Mouse (Mus musculus): ENCODE data around the gene Mok. TPM values are rescaled to one million over a fixed set of nuclear protein-coding genes. Genes with fewer than 3 reads are reported as not detected.

Gene Mok
- 13.4 and 14.2 TPM in 2 replicates for polyA plus RNA-seq (2014; fragmentation: Nextera tagmentation; extraction: Ambion mirVana)

DNA sequence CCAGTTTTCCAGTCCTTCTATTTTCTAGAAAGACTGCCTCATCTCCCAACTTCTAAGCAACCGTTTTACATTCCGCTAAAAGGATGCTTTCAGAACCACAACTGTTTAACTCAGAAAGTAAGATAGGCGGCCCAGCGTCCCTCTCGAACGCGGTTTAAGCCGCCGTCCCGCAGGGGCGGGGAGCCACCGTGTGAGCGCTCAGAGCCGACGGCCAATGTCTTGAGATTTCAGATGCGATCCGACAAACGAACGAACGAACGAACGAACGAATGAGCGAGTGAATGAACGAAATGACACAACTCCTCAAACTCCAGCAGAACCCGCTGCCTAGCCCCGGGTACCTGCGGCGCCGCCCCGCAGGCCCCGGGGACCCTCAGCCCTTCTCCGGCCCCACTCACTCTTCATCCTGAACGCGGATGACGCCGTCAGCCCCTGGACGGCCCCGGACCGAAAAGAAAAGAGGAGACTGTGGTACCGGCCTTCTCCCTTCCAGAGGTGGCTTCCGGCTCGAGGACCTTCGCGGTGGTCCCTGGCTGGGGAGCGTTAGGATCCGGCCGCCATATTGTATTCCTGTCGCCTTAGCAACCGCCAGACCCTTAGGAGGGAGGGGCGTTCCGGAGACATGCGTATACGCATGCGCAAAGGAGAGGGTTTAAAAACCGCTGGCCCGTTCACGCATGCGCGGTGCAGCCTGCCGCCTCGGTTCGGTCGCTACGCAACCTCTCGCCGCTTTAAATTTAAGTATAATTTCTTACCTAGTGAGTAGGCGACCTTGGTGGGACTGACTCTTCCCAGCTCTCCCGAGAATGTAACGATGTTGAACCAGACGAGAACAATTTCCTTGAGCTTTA lies at the start of gene Mok:
Gene Mok, minus strand, starts transcription at position 592 of the 851 bp plus-strand sequence.
- H3K4me2 ChIP-seq (ENCODE audit: low read depth, low read length) = peak within 1 kb of the TSS; percentile 53
- peak; percentile 85 for ATAC-seq (ENCODE audit: low read depth)
- peak within 1 kb of the TSS; percentile 49; the same call in 1 of the 2 replicates for H3K27ac ChIP-seq (ENCODE audit: low read depth, low read length)
- no peaks in the 10 kb centered on the region; the same call in 1 of the 2 replicates for H3K27me3 ChIP-seq (ENCODE audit: control insufficient read depth, insufficient read depth, low read length)
- peak within 1 kb of the TSS; percentile 45 for H3K9ac ChIP-seq (replicated peaks; ENCODE audit: low read depth, low read length)
- H3K4me3 ChIP-seq (ENCODE audit: low read depth, low read length) = peak within 1 kb of the TSS; percentile 65
- H3K9me3 ChIP-seq (ENCODE audit: control insufficient read depth, low read length) = no peaks in the 10 kb centered on the region
- H3K36me3 ChIP-seq (ENCODE audit: control insufficient read depth, insufficient read depth, low read length) = no peaks in the 10 kb centered on the region
- peaks cover 11% of the 10 kb centered on the region; the same call in 1 of the 2 replicates for H3K4me1 ChIP-seq (ENCODE audit: control insufficient read depth, insufficient read depth, low read length)
- under 1% methylated on average over 67 of the region's 71 CpGs for WGBS

DNA sequence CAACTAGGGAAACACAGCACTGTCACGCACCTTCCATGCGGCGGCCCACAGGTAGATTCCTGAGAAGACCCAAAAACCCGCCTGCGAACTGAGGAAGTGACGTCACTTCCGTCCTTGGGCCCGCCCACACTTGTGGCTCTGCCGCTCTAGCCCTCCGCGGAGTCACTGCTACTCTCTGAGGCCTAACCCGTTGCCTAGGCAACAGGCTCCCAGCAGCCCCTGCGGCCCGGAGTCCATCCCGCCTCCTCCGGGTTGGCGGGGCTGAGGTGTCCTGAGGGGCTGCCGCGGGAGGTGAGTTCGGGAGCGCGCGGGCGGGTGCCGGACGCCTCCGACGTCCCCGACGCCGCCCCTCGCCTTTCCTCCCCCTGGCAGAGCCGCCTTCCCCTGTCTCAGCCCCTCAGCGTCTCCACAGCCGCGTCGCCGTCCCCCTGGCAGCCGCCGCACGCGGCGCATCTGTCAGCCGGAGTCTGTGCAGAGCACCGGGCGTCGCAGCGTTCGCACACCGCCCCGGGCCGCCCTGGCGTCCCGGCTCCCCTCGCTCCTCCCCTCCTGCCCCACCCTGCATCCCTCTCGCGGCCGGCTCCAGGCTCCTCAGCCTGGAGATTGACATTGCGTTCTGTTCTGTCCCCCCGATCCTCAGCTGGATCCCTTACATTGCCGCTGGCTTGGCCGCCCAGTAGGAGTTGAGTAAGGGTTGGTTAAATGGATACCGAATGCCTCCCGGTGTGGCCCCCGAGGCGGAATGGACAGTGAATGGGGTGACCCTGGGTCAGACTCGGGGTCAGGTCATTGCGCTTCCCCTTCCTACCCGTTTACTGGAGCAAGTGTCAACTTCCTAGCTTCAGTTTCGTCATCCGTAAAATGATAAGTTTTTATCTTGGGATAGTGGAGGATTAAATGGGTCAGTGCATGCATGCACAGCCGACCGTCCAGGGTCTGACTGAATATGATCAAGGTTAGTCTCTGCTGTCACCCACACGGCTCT lies 48.6 kb upstream of the Mok start, which contains the start of the genes Cinp and Tecpr2:
Gene Cinp, minus strand, starts transcription at position 110 of the 985 bp plus-strand sequence.
Gene Tecpr2, plus strand, starts transcription at position 229 of the 985 bp plus-strand sequence.
- H3K9ac ChIP-seq (replicated peaks; ENCODE audit: low read depth, low read length) = peak within 1 kb of the TSS; percentile 72
- under 1% methylated on average over 71 of the region's 74 CpGs for WGBS
- no peaks in the 10 kb centered on the region for H3K9me3 ChIP-seq (ENCODE audit: control insufficient read depth, low read length)
- no peaks in the 10 kb centered on the region for H3K36me3 ChIP-seq (ENCODE audit: control insufficient read depth, insufficient read depth, low read length)
- H3K27ac ChIP-seq (ENCODE audit: low read depth, low read length) = peak within 1 kb of the TSS; percentile 88
- H3K4me2 ChIP-seq (ENCODE audit: low read depth, low read length) = peak within 1 kb of the TSS; percentile 96
- ATAC-seq (ENCODE audit: low read depth) = peak; percentile 99
- peaks cover 15% of the 10 kb centered on the region for H3K4me1 ChIP-seq (ENCODE audit: control insufficient read depth, insufficient read depth, low read length)
- no peaks in the 10 kb centered on the region for H3K27me3 ChIP-seq (ENCODE audit: control insufficient read depth, insufficient read depth, low read length)
- peak within 1 kb of the TSS; percentile 45 for H3K4me3 ChIP-seq (ENCODE audit: low read depth, low read length)

GRCm38 (mm10) chr12:110888606-110889005 lies 47.9 kb upstream of the Mok start:
- ATAC-seq (ENCODE audit: low read depth) = no peak; the same call in none of the 2 replicates
- no peaks in the 10 kb centered on the region for H3K9me3 ChIP-seq (ENCODE audit: control insufficient read depth, low read length)
- WGBS = under 1% methylated on average over 25 of the region's 25 CpGs
- no peaks in the 10 kb centered on the region for H3K36me3 ChIP-seq (ENCODE audit: control insufficient read depth, insufficient read depth, low read length)
- H3K4me1 ChIP-seq (ENCODE audit: control insufficient read depth, insufficient read depth, low read length) = peaks cover 15% of the 10 kb centered on the region
- no peak overlapping the region for H3K27ac ChIP-seq (ENCODE audit: low read depth, low read length)
- peak overlapping the region; percentile 96 for H3K4me2 ChIP-seq (ENCODE audit: low read depth, low read length)
- H3K4me3 ChIP-seq (ENCODE audit: low read depth, low read length) = peak overlapping the region; percentile 45
- peak overlapping the region; percentile 72 for H3K9ac ChIP-seq (replicated peaks; ENCODE audit: low read depth, low read length)
- no peaks in the 10 kb centered on the region for H3K27me3 ChIP-seq (ENCODE audit: control insufficient read depth, insufficient read depth, low read length)

DNA sequence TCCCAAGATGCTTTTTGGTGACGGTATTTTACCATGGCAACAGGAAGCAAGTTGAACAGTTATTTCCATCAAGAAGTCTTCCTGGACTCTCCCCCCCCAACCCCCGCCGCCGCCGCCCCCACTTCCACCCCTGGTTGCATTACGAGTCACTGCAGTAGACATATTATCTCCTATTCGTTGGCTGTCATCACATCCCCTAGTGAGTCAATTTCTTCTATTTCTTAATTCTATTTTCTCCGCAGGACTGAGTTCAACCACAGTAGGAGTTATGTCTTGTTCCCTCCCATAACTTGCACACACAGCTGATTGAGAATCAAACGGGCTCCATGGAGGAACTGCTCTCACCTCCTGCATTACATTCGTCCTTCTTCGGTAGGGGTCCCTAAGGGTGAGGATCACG lies 47.4 kb upstream of the Mok start:
- Histone ChIP-seq H3K27me3 (ENCODE audit: control insufficient read depth, insufficient read depth, low read length) (no peaks in the 10 kb centered on the region), H3K9ac (replicated peaks; ENCODE audit: low read depth, low read length) (peak overlapping the region; percentile 72), H3K4me1 (ENCODE audit: control insufficient read depth, insufficient read depth, low read length) (peaks cover 15% of the 10 kb centered on the region), H3K36me3 (ENCODE audit: control insufficient read depth, insufficient read depth, low read length) (no peaks in the 10 kb centered on the region), H3K4me2 (ENCODE audit: low read depth, low read length) (peak overlapping the region; percentile 96), H3K4me3 (ENCODE audit: low read depth, low read length) (peak overlapping the region; percentile 45), H3K9me3 (ENCODE audit: control insufficient read depth, low read length) (no peaks in the 10 kb centered on the region), H3K27ac (ENCODE audit: low read depth, low read length) (no peak overlapping the region)
- 53% methylated on average over 12 of the region's 12 CpGs for WGBS
- ATAC-seq (ENCODE audit: low read depth) = no peak

DNA sequence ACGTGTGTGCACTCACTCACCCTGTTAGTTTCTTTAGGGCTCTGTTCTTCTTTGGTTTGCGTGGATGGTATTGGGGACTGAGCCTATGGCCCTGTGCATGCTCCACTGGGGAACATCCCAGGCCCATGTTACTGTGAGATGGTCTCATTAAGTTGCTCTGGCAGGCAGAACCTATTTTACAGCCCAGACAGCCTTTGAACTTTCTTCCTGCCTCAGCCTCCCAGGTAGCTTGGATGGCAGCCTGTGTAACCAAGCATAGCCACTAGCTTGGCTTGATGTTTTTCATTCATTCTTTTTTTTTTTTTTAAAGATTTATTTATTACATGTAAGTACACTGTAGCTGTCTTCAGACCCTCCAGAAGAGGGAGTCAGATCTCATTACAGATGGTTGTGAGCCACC lies 44.5 kb upstream of the Mok start:
- Histone ChIP-seq H3K9me3 (ENCODE audit: control insufficient read depth, low read length) (no peaks in the 10 kb centered on the region), H3K27ac (ENCODE audit: low read depth, low read length) (no peak overlapping the region), H3K36me3 (ENCODE audit: control insufficient read depth, insufficient read depth, low read length) (peaks cover 6% of the 10 kb centered on the region; the same call in 1 of the 2 replicates), H3K4me1 (ENCODE audit: control insufficient read depth, insufficient read depth, low read length) (peaks cover 14% of the 10 kb centered on the region), H3K27me3 (ENCODE audit: control insufficient read depth, insufficient read depth, low read length) (no peaks in the 10 kb centered on the region), H3K4me3 (ENCODE audit: low read depth, low read length) (no peak overlapping the region), H3K4me2 (ENCODE audit: low read depth, low read length) (no peak overlapping the region), H3K9ac (replicated peaks; ENCODE audit: low read depth, low read length) (no peak overlapping the region)
- no peak for ATAC-seq (ENCODE audit: low read depth)
- 98% methylated on average over 2 of the region's 2 CpGs for WGBS

- H3K27me3 ChIP-seq (ENCODE audit: control insufficient read depth, insufficient read depth, low read length) = no peaks in the 10 kb centered on the region
- H3K36me3 ChIP-seq (ENCODE audit: control insufficient read depth, insufficient read depth, low read length) = peaks cover 20% of the 10 kb centered on the region
- no peak overlapping the region for H3K9ac ChIP-seq (replicated peaks; ENCODE audit: low read depth, low read length)
- ATAC-seq (ENCODE audit: low read depth) = no peak
- no peaks in the 10 kb centered on the region for H3K4me1 ChIP-seq (ENCODE audit: control insufficient read depth, insufficient read depth, low read length)
- H3K4me2 ChIP-seq (ENCODE audit: low read depth, low read length) = no peak overlapping the region
- H3K4me3 ChIP-seq (ENCODE audit: low read depth, low read length) = no peak overlapping the region
- H3K27ac ChIP-seq (ENCODE audit: low read depth, low read length) = no peak overlapping the region
- 94% methylated on average over 7 of the region's 7 CpGs for WGBS
- H3K9me3 ChIP-seq (ENCODE audit: control insufficient read depth, low read length) = no peaks in the 10 kb centered on the region
These were observed 41.6 kb upstream of the Mok start for GRCm38 (mm10) chr12:110882291-110882690.

DNA sequence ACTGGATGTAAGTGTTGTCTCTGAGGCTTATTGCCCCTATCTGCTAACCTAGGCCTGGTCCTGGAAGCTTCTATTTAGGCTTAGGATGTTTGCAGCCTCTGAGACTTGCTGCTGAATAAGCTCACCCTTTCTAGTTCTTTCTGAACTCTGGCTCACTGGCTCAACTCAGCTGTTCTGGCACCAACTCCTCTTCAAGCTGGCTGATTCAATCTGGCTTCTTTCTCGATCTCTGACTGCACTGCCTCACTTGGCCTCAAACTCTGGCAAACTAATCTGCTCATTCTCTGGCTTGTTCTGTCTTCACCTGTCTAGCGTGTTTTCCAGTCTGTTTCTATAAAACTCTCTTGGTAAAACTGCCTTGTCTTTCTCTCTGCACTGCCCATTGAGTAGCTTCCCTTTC lies 34.6 kb upstream of the Mok start:
- Histone ChIP-seq H3K4me3 (ENCODE audit: low read depth, low read length) (no peak overlapping the region), H3K9me3 (ENCODE audit: control insufficient read depth, low read length) (no peaks in the 10 kb centered on the region), H3K4me2 (ENCODE audit: low read depth, low read length) (no peak overlapping the region), H3K27me3 (ENCODE audit: control insufficient read depth, insufficient read depth, low read length) (no peaks in the 10 kb centered on the region), H3K4me1 (ENCODE audit: control insufficient read depth, insufficient read depth, low read length) (no peaks in the 10 kb centered on the region), H3K36me3 (ENCODE audit: control insufficient read depth, insufficient read depth, low read length) (peaks cover 50% of the 10 kb centered on the region), H3K9ac (replicated peaks; ENCODE audit: low read depth, low read length) (no peak overlapping the region), H3K27ac (ENCODE audit: low read depth, low read length) (no peak overlapping the region)
- ATAC-seq (ENCODE audit: low read depth) = no peak
- WGBS = 93% methylated on average over 2 of the region's 2 CpGs

- Histone ChIP-seq H3K4me2 (ENCODE audit: low read depth, low read length) (no peak overlapping the region), H3K9ac (replicated peaks; ENCODE audit: low read depth, low read length) (no peak overlapping the region), H3K27ac (ENCODE audit: low read depth, low read length) (no peak overlapping the region), H3K4me1 (ENCODE audit: control insufficient read depth, insufficient read depth, low read length) (no peaks in the 10 kb centered on the region), H3K27me3 (ENCODE audit: control insufficient read depth, insufficient read depth, low read length) (no peaks in the 10 kb centered on the region), H3K36me3 (ENCODE audit: control insufficient read depth, insufficient read depth, low read length) (peaks cover 55% of the 10 kb centered on the region), H3K9me3 (ENCODE audit: control insufficient read depth, low read length) (no peaks in the 10 kb centered on the region), H3K4me3 (ENCODE audit: low read depth, low read length) (no peak overlapping the region)
- no peak for ATAC-seq (ENCODE audit: low read depth)
- 90% methylated on average over 5 of the region's 5 CpGs for WGBS
These were observed 30.5 kb upstream of the Mok start for GRCm38 (mm10) chr12:110871247-110871646.
